Mouse (Mus musculus) heart, adult 9 months (tissue): ENCODE results near the gene Smim27.
"Not testable (repeated sequence)": the region's sequence is repeated elsewhere in the genome, so short reads cannot be mapped to it uniquely, and the experiment has no call there.

Source experiments
- DNase-seq, 2 experiments: peaks; one replicate each; pipeline ENCODE4 v3.0.0; 2022; ENCODE audit warnings: low spot score in 2 of 2

Smim27 gene

DNA sequence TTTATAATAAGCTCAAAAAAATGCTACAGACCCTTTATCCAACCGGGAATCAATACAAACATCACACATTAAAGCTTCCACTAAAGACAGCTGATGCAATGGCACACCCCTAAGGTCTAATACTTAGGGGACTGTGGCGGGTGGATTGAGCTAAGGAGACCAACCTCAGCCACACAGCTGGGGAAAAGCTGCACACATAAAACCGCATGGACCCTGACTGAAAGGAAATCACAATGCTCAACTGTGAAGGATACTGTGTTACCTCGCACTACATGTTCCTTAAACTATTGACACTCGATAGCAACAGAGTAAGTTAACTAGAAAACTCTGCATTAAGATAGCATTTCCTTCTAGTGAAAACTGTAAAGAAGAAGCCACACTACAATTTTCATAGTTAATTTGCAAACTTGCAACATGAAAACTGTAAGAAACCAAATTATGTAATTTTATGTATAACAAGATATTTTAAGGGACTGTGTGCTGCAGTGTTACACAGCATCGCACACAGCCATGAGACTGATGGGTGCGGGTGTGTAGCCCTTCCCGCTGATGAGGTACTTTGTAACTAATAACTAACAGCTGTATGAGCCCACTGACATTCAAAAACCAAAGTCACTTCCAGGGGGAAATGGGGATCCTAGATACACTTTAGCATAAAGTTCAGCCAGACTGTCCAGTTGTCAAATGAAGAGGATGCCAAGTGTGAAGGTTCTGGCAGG lies 14.8 kb upstream of the Smim27 start:
- no peak for DNase-seq

DNA sequence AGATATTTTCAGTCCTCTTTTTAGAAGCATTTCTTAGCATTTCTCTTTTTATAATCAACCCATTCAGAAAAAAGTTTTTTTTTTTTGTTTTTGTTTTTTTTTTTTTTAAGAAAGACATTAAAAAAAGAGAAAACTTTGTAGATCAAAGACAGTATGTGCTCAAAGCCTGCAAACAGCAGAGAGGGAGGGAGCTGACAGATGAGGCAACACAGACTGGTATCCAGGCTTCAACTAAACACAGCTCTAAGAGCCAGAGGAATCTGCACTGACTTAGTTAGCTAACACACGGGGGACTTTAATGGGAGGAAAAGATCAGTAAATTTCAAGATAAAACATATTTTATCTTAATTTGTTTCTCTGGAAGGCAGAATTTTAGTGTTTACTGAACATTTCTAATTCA lies 5.1 kb upstream of the Smim27 start:
- no peak for DNase-seq

DNA sequence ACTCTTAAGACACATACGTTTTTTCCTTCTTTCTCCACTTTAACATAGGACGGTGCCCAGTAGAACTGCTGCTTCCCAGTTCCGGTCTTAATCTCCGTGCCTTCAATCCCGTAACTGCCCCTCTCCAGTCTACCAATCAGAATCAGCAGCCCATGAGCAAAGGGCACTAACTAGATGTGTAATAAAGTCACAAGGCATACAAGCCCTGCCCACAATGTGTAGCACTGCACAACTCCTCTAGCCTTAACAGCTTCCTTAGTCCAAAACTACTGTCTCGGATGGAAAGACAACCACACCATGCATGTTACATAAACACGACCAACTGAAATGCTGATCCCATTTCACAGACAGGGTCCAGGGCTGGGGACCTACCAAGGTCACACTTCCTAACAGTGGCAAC lies 1.7 kb upstream of the Smim27 start:
- DNase-seq, result peak in 1 of 2 experiments; percentile 4

DNA sequence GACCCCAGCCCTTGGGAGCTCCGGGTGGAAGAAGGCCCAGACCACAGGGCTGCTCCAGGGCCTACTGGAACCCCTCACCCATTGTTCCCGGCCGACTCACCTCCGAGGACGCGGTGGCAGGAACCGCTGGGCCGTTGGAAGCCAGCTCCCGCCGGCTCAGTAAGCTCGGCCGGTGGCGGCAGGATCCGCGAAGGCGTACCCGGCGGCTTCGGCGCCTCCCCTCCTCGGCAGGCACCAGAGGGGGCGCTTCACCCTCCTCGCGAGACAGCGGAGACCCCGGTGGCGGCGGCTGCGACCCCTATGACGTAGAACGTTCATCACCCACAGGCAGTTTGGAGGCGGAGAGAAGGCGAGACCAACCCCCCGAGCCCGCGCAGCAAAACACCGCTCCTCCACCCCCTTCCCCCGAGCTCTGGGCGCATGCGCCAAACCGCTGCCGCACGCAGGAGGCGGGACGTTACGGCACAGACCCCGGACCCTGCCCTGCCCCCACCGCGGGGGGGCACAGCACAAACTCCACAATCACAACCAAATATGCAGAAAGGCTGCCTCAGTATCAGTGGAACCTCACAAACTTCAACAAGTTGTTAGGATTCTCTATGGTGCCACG lies 1.1 kb upstream of the Smim27 start:
- peak; percentile 89 to 91 for DNase-seq

DNA sequence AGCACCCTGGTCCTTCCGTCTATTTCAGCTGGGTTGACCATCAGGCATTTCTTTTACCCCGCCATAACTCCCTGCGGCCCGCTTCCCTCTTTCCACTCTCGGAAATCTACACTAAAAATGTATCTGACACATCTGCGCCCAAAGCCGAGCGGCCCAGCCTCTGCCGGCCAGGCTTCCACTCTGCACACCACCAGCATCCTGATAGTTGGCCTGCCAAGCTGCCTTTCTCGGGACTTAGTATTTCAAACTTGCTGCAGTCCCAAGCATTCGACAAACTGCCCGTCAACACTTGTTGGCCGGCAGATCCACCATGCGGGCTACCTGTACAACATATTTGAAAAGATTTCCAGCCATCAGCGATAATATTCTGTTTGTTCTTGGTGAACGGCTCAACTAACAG lies 544 bp upstream of the Smim27 start:
- peak in 1 of 2 experiments; percentile 6 for DNase-seq

DNA sequence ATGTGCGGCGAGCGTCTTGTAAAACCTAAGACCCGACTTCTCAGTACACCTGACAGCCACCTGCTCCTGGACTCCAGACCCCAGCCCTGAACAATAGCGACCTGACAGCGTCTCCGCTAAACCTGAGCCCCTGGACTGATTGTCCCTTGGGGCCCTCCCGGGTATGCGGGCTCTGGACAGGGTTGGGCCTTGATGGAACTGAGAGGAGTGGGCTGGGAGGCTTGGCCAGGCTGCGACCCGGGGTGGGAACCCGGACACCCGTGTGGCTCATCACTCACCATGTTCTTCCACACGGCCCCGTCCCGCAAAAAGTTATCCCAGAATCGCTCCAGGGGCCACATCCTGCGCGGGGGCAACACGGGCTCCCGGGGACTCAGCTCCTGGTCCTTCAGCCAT lies 9.5 kb downstream of the Smim27 start:
- DNase-seq, result no peak

DNA sequence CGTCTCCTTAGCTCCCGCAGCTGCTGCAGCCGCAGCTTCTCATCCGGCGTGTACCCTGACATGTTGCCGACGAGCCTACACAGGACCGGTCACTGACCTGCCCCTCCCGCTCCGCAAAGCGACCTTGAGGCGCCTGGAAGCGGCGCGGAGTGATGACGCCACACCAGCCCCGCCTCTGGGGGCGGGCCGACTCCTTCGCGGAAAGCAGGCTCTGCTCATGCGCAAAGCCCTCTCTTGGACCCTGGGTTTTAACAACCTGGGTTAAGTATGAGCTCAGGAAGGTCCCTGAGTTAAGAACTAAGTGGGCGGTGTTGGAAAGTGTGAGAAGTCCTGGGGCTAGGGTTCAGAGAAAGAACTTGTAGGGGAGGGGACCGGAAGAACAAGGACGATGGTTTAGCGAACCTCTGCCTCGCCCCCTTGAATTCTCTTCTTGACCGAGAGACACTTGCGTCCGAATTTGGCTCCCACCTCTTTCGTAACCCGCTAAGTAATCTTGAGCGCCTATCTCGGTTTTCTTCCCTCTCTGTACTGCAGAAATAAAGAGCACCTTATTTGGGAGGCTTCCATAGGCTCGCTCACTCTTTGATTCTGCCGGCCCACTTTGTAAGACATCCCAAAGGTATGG lies 10.0 kb downstream of the Smim27 start, which contains the start of gene Ndufb6:
Gene Ndufb6 (minus strand): TSS at position 146 of the 625 bp plus-strand sequence.
- peak; percentile 91 to 94 for DNase-seq

DNA sequence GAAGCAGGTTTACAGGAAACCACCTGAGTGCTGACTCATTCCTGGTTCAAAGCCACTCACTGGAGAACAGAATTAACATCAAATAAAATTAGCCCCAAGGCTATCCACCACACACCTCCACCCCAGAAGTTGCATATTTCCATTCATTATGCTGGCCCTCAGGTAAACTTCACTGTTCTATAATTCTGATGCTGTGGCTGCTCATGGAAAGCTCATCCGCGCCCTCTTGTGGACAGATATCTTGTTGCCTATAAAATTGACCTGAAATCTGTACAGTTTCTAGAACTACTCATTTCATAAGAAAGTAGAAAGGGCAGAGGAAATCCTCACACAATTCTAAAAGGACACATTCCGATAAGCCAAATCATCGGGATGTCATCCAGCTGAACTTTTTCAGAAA lies 16.2 kb downstream of the Smim27 start:
- peak in 1 of 2 experiments; percentile 53 for DNase-seq

DNA sequence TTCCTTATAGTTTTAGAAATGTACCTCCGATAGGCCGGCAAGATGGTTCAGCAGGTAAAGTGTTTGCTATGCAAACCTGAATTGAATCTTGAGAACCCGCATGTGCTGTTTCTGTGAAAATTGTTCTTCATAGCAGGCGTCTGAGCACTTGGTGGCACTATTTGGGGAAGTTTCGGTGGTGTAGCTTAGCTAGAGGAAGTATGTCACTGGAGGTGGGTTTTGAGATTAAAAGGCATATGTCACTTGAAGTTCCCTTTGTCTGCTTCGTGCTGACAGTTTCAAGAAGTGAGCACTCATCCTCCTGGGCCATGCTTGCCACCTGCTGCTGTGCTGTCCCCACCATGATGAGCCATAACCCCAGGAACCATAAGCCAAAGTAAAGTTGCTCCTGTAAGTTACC lies 18.0 kb downstream of the Smim27 start:
- no peak for DNase-seq

DNA sequence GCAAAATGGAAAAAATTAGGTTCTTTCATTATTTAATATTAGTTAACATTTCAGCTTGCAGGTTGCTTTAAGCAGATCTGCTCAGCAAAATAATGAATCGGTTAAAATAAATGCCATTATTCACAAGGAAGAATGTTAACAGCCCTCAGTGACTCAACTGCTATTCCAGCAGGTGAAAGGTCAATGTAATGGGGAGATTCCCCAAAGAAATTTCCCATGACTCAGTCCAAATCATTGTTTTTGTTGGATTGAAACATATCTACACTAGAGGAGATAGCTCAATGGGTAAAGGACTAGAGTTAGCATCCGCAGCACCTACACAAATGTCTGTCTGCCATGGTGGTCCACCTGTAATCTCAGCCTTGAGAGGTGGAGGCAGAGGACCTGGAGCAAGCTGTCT lies 19.7 kb downstream of the Smim27 start:
- DNase-seq, result no peak

DNA sequence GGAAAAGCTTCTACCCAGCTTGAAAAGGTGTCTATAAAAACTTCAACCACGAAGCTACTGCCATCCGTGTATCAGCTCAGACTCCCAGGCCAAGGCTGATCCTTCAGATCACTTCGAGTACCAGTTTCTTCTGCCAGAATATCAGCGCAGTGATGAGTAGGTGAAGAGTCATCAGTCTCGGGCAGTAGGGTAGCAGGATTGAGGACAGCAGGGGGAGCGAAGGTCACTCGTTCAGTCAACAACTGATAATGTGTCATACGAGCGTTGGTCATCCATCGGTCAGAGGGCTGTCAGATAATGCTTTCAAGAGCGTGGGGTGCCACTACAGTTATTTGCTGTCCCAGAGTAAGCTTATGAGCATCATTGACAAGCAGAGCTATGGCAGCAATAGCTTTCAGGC lies 22.1 kb downstream of the Smim27 start:
- not testable (repeated sequence) for DNase-seq

DNA sequence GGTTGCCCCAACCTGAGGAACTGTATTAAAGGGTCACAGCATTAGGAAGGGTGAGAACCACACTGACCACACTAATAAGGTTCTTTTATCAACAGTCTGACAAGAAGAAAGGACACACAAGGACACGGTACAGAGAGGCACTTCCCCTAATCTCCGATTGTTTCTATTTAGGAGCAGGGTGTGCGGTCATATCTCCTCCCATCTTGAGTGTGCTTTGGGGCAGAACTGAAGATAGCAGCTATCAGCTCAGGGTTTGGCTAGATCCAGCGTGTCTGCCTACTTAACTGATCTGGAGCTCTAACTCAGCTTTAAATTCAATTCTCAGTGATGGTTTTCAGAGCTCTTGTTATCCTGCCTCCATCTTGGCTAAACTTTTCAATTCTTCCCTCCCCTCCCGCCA lies 29.8 kb downstream of the Smim27 start:
- DNase-seq, result no peak

DNA sequence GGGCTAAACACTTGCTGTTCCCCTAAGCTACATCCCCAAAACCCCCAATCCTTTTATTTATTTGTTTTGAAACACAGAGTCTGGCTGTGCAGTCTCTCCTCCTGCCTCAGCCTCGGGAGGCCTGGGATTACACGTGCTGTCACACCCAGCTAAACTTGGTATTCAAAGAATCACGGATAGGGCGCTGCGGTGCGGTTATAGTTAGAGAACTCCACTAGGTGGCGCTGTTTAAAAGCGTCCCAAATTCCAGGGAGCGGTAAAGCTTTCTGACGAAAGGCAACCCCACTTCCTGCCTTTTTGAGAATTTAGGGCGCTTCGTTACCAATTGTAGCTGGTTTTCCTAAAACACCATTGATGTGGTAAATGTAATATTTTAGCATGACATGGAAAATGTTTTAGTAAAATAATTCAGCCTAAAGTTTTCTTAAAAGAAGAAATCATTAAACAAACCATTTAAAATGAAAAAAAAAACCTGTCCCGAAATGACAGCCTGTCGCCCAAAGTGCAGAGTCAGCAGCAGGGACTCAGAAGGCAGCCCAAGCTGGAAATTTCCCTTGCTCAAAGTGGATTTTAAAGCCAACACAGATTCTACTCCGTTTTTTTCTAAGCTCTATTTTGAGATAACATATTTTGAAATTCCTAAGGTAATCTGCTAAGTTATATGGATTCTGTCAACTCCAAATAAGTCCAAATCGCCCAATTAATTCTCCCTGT lies 31.9 kb downstream of the Smim27 start:
- peak; percentile 38 to 63 for DNase-seq

DNA sequence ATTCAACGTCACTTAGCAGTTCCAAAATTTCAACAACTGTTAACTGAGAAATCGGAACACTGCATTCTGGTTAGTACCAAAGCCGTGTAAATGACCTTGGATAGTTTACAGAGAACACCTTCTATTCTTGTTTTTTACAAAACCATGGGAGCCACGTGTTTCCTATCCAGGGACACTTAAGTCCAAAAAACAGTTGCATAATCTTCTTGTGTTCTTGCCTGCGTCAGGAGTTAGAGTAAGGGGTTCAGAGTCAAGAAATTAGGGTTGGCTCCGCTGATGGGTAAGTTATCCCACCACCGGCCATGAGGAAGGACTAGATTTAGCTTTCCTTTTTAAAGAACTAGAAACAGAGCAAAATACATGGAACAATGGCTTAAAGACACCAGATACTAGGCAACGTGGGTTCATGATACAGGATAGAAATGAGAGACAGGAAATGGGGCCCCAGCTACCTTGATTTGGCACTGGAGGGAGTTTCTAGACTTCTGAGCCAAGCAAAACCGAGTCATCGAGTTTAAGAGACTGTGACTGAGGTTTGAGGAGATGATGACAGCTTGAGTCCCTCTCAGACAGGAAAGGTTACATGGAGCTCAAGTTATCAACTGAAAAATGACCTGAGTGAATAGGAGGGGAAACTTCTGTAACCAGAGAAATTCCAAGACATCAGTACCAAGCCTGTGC lies 33.2 kb downstream of the Smim27 start:
- no peak for DNase-seq

DNA sequence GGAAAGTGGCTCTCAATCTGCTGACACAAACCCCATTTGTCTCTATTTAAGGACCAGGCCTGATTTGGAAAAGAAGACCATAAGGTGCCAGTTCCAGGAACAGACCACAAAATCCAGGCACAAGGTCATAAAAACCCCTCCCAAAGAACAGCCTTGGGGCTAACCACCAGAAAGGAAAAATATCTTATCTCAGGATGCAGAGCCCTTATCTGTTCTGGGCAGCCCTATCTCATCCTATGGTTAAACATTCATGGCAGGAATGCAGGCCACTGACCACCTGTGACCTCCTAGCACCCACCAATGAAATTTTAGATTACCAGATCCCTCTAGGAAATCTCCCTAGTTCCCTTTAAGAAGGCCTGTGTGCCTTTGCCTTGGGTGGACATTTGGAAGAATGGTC lies 40.3 kb downstream of the Smim27 start:
- DNase-seq, result no peak

DNA sequence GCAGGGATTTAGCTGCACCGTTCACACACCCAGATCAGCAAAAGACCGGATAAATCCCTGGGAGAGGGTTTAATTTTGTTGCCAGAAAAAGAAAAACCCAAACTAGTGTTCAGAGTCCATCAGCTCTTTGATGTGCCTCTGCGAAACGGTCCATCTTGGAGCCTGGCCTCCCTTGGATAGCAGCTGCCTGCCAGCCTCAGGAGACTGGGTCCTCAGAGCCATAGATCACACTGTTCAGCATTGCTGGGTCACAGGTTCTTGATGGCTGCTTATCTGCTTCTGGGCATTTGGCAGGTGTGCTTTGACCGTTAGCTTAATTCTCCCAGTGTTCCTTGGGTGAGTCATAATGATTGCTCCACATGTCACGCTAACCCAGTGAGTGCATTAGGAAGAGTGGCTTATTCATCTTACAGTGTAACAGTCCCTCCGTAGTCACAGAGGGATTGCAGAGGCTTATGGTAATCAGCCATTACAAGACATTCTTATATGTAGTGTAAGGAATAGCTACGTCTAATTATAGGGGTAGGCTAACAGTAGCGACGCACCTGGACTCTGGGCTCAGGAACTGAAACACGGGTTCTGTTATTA lies 41.5 kb downstream of the Smim27 start:
- no peak for DNase-seq

DNA sequence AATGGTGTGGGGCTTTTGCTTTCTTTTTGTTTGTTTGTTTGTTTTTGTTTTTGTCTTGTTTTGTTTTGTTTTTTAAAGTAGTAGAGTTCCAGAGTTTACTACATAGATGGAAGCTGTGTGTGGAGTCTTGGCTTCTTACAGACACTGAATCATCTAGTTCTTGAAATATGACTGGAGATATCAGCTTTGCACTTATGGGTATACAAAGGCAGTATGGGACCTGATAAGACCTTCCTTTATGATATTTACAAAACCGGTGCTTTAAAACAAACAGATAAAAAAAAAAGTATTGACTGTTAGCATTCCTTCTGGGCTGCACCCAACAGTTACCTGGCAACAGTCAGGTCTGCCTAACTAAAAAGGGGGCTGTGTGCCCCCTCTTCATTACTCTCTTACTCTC lies 42.8 kb downstream of the Smim27 start:
- DNase-seq, result no peak

DNA sequence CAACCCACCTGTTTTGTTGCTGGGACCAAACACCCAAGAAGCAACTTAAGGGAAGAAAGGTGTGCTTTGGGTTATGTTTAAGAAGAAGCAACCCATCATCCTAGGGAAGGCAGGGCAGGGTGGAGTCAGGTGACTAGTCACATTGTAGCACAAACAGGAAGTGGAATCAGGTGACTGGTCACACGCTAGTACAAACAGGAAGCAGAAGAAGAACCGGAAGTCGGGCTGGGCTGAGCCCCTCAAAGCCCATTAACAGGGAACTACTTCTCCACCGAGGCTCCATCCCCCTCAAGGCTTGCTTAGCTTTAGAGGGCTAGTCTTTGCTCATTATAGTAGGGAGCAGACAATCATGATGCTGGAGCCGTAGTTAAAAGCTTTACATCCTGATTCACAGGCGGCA lies 43.6 kb downstream of the Smim27 start:
- no peak for DNase-seq

DNA sequence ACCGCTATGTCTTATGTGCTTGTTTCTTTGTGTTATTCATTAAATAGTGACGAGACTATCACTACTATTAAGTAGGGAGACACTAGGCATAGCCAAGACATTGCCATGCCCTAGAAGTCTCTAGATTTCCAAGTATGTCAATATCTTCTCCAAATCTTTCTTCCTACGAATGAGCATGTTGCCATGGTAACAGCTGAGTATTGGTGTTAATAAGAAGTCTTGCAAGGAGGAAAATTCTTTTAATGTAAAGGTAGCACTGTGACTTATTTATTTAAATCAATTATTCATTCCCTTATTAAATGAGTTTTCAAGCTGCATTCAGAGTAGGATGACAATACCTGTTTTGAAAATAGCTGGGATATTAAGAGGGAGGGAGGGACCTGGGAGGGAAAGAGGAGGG lies 48.0 kb downstream of the Smim27 start:
- DNase-seq, result no peak
